Mouse (Mus musculus): ENCODE data around the gene Aebp2. TPM values are rescaled to one million over a fixed set of nuclear protein-coding genes. Genes with fewer than 3 reads are reported as not detected.
A peak's percentile ranks its signal among the peaks of the same experiment; 100 is the strongest.
"Not testable (repeated sequence)": the region's sequence is repeated elsewhere in the genome, so short reads cannot be mapped to it uniquely, and the experiment has no call there.

The Aebp2 gene
- total RNA-seq, 1 experiment from 2014 or later: 51.2 TPM

DNA sequence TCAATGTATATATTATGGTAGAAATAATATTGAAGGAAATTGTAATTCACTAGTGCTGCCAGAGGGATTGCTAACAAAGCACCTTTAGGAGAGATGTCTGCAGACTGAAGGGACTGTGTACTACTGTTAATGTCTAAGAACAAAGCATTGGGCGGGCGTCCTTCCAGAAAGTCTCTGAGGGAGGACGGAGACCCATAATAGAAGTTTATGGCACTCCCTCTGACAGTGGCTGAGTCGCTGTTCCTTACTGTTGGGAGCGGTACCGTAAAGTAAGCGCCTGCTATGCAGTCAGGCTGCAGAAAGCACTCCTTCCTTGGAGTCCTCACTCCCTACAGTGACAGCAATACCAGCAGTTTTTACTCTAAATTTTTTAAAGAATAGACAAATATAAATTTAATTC is 29.5 kb downstream of the Aebp2 start:
- no peak for DNase-seq

DNA sequence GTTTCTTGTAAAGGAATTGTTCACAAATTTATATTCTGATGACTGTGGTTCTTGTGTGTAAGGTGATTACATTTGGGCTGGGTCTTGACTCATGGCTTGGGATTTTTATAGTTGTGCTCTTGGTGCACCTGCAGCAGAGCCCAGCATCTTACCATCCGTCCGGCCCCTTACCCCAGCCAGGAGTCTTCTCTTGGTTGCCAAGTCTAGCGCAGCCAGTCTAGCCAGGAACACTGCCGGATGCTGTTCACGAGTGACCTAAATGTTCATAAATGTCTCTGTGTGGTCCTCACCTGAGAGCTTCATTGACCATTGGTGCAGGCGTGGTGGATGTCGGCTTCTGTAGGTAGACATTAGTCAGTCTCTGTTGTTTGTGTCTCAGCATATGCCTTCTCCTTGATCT is 33.0 kb downstream of the Aebp2 start:
- DNase-seq: no peak

DNA sequence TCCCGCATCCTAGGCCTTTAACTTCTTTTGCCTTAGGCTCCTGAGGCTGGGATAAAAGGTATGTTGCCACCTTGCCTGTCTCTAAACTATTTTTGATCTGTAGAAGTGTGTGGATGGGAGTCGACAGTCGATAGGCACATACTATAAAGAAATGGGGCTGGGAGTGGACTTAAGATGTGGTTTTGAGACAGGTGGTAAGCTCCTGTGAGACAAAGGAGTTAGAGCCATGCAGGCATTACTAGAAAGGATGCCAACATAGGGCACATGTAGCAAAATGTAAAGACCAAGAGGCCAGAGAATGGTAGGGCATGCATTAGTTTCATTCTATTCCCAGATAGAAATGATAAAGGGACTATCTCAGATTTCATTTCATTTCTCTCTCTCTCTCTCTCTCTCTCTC is 34.5 kb downstream of the Aebp2 start:
- no peak for DNase-seq

DNA sequence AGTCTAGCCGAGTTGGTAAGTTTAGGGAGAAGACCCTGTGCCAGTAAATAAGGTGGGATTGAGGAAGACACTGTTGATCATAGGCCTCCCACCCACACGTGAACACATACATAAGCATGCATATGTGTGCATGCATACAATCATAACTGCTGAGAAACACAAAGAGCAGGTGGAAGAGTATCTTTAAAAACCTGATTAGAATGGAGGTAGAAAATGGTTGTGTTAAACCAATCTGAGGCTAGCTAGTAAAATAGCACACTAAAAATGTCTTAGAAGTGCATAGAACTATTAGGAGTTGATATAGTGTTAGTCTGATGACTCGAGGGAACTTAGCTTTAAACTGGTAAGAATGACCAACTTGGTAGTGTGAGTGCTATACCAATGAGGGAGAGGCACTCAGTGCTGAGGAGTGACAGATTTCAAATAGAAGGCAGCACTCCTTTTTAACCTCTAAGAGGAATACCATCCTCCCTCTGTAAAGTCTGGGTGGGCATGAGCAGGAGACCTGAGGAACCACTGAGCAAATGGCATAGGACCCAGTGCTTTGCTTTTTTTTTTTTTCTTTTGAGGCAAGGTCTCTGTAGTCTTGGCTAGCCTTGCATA is 35.6 kb downstream of the Aebp2 start:
- DNase-seq: no peak

DNA sequence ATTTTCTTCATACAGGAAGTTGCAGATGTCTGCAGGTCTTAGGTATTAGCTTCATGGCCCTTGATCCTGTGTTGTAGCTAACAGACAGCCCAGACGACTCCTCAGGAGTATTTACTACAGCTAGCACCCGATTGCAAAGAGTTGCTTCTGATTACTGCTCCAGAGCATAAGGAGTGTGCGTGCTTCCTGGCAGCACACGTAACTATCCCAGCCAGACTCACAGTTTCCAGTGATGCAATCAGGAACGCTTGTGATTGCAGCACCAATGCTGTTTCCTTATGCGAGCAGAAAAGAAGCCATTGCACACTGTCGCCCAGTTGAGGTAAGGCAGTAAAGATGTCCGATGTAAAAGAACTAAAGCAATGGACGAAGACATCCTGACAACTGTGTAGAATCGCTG is 38.6 kb downstream of the Aebp2 start:
- DNase-seq: no peak

DNA sequence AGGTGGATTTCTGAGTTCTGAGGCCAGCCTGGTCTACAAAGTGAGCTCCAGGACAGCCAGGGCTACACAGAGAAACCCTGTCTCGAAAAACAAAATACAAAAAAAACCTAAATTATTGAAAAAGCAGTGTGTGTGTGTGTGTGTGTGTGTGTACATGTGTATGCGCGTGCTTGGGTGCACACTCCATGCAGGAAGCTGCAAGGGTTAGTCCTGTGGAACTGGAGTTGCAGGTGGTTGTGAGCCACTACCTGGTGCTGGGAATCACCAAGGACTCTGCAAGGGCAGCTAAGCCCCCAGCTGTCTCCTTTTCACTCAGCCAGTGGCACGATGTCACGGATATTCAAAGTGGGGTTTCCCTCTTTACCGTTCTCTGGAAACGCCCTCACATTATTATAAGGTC is 39.3 kb downstream of the Aebp2 start:
- no peak for DNase-seq

DNA sequence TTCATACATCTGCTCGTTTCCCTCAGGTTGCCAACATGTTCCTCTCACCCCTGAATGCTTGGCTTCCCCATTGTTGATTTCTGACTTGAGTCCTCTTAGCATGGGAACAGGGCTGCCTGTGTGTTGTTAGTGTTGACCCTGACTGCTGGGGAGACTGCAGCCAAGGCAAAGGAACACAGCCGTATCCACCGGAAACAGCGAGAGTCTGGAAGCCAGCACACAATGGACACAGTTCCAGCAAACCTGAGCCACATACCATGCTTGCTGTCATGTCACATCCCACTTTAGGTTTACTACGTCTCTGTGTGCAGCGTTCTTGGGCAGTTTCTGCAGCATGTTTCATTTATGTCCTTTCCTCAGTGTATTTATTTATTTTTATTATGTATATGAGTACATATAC is 39.8 kb downstream of the Aebp2 start:
- DNase-seq: no peak

DNA sequence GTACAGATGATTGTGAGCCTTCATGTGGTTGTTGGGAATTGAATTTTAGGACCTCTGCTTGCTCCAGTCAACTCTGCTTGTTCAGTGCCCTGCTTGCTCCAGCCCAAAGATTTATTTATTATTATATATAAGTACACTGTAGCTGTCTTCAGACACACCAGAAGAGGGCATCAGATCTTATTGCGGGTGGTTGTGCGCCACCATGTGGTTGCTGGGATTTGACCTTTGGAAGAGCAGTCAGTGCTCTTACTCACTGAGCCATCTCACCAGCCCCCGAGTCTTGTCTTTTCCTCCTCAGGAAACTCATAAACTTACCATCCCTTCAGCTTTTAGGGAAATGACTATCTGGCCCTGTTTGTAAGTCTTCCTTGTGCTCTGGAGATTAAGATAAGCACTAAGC is 40.2 kb downstream of the Aebp2 start:
- DNase-seq: not testable (repeated sequence)

DNA sequence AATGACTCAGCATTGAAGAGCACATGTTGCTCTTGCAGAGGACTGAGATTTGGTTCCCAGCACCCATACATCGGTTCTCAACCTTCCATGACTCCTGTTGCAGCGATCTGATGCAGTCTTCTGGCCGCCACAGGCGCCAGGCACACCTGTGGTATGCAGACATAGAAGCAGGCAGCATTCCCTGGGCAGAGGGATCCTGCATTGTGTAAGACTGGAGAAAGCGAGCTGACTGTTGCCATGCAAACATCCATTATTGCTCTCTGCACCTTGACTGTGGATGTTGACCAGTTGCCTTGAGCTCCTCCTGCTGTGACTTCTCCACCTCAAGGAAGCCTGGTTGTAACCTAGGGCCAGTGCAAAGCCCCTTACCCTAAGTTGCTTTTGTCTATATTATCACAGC is 42.1 kb downstream of the Aebp2 start:
- DNase-seq: no peak

DNA sequence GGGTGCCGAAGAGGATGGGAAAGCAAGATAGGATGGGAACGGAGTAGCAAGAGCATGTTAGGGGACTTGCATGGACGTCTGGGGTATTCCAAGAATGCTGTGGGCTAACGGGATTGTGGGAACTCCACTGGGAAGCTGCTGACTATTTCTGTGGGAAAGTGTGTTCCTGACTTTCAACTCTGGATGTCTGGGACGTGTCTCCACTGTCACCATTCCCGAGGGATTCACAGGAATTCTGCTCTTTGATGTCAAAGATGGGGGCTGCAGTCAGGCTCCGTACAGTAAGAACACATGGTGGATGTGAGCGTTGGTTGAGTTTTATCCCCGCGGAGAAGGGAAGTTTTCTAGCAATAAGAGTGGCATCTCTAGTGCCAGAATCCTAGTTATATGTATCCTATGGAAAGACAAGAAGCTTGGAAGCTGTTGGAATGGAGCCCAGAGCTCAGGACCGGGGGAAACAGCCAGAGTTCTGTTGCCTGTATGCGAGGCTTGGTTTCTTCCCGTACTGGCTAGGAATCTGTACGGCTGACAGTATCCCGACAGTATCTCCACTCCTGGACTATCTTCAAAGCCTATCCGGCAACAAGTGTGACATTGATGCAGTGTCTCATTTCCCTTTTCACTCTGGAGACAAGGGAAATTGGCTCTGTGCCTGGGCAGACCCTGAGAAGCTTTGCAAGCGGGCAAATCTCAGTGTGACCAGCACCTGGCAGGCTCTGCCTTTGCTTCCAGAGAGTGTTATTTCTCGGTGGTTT is 44.2 kb downstream of the Aebp2 start:
- peak; percentile 49 for DNase-seq

DNA sequence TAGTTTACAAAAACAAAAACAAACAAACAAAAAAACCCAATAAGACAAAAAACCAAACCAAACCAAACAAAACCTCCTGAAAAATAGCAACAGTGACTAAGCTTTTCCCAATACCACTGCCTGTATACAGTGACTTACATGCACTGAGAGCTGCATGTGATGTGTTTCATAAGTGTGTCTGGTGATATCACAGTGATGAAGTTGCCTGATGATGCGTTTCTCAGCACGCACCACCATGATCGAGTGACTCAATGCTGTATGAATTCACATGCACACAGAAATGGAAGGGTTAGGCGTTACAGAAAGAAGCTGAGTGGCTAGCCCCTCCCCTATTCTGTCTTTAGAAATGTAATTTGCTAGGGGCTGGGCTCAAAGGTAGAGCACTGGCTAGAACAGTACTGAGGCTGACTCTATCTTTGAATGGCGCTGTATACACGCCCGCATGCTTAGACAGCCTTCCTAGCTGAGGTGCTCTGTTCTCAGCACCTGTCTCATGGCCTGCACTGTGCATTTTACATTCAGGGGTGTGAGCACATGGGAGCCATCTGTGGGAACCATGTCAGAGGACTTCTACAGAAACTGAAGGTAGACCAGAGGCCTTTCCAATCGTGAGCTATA is 44.9 kb downstream of the Aebp2 start:
- no peak for DNase-seq

DNA sequence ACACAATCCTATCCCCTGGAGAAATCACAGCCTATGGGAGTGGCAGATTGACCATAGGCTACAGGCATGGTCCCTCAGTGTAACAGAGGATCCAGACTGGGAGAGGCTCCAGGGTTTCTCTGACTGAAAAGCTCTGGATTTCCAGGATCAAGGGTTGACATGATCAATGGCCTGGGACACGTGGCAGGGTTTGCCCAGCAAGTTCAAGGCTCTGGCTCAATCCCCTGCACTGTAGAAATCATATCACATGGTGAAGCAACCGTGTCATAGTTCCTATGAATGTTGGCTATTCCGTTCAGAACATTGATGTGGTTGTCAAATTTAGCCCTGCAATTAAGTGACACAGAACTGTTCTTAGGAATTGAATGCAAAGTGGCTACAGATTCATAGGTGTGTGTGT is 52.0 kb downstream of the Aebp2 start:
- peak; percentile 50 for DNase-seq

DNA sequence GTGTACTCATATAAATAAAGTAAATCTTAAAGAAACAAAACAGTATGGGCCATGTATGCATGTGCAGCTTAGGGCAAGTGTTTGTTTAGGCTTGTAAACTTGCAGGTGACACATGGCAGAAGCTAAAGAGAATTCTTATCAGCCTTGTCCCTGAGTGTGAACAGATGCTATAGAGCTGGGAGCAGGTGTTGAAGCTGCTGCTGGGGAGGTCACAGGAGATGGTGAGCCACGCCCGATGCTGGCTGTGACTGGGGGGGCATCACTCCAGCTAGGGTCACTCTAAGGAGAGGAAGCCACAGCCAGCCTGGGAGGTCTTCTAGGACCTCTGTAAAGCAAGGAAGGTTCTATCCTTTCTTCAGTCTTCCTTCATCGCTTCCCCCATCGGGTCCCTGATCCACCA is 53.6 kb downstream of the Aebp2 start:
- DNase-seq: no peak

DNA sequence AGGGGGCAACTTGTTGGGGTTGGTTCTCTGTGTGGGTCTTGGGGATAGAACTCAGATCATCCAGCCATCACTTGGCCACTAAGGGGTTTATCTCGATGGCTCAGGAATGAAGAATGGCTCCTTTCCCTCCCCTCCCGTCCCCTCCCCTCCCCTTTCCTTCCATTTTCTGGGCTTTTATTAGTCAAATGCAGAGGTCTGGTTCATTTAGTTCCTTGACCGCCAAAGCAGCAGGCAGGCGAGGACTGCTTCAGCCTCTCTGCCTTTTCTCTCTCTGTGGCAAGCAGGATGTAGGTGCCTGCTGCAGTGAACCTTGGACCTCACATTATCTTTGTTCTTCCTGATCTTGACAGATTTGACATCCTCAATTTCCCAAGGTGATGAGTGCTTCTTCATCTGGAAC is 54.6 kb downstream of the Aebp2 start:
- DNase-seq: no peak

DNA sequence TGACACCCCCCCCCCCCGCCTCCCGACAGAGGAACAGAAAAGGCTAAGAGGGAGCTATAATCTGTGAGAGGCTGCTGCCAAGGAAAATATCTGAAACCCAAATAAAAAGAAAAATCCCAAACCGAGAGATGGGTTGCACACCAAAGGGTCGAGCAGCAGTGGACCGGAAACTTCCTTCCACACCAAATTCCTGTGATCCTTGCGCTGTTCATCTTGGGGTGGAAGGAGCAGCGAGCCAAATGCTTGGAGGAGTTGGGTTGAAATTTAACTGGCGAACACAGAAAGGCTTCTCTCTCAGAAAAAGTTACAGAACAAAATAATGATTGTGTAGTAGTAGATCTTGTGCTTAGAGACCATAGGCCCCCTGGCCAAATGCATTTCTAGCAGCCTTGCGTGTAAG is 55.5 kb downstream of the Aebp2 start:
- no peak for DNase-seq

DNA sequence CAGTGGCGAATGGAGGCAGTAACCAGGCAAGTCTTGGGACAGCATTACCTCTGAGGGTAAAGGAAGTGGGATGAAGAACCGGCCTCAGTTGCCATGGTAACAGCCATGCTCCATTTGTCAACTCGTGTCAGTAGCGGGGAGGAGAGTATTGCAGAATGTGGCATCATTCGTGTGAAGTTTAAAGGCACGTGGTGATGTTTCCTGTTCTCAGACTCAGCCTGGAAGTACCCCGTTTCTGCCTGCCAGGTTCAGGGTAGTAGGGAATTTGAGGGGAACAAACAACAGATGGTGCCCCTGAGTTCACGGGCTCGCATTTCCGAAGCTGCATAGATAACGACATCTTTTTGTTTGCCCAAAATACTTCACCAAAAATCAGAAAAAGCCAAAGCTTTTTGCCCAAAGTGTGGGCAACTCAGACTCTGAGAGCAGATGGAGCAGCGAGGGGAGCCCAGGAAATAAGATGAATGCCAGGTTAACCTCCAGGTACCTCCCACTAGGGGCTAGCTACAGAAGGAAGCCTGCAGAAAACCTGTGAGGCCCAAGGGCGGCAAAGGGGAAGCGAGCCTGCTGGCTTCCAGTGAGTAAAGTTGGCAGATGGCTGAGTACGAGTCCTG is 56.3 kb downstream of the Aebp2 start:
- no peak for DNase-seq

DNA sequence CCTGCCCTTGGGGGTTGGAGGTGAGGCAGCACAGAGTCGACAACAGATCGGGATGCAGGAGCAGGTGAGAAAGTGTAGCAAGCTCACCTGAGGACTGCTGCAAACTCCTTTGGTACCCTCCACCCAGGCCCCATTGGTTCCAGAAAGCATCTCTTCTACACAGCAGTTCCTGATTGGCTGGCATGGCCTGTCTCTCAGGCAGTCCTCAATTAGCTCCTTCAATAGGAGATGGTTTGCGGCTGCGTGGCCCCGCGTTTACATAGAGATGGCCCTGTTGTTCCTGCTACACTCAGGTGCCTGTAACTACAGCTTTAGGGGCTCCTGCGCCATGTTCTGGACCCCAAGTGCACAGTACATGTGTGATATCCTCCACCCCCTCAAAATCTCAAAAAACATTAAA is 58.2 kb downstream of the Aebp2 start:
- no peak for DNase-seq

DNA sequence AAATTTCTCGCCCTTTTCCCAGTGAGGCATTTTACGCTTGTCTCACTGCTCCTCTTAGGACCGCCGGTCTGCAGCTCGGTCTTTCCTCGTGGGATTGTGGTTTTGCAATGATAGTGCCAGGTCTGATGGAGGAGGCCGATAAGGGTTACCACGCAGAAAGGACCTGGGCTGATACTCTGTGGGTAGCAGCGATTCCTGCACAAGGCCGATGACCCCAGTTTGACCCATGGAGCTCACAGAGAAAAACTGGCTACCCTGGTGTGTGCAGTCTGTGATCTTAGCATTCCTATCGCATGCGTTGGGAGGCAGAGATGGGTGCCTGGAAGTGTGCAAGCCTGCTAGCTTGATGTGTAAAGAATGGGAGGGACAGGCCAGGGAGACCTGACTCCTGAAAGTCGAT is 60.4 kb downstream of the Aebp2 start:
- no peak for DNase-seq

DNA sequence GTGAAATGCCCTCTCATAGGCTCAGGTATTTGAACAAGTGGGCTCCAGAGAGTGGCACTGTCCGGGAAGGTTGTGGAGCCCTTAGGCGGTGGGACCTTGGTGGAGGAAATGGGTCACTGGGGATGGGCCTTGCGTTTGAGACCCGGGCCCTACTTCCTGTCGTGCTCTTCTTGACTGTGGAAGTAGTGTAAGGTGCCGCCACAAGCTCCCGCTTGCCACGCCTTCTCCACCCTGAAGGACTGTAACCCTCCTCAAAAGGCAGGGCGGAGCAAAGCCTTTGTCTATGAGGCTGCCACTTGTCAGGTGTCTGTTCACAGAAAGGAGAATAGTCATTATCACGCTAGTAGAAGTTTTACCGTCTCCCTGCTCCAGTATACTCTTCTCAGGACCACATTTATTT is 61.9 kb downstream of the Aebp2 start:
- DNase-seq: no peak

DNA sequence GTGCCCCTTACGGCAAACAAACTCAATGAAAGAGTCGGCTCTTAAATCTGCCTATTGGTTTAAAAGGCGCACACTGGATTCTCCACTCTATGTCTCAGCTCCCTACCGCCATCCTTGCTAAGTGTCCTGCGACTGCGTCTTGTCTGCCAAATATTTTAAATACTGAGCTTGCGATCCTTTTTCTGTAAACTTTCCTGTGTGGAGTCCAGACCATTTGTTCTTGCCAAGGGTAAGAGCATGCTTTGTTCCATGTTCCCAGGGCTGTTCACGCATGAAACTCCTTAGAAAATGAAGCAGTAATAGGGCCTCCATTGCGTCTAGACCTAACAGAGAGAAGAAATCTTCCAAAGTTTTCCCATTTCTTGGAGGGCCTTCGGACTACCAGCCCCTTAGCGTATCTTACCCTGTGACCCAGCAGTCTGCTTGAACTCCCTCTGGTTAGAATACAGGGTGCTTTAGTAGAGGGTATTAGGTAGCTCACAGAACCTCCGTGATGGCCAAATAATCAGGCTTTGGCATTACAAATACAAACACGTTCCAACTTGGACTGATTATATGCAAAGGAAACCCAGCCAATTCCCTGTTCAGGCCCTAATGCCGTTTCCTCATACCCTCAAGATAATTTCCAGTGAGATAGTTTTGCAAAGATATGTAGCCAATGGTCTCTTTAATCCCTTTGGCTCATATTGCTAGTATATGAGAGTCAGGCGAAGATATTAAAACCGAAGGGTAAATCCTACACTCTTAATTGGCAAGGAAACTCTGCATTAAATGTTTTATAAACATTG is 67.3 kb downstream of the Aebp2 start:
- DNase-seq: no peak

DNA sequence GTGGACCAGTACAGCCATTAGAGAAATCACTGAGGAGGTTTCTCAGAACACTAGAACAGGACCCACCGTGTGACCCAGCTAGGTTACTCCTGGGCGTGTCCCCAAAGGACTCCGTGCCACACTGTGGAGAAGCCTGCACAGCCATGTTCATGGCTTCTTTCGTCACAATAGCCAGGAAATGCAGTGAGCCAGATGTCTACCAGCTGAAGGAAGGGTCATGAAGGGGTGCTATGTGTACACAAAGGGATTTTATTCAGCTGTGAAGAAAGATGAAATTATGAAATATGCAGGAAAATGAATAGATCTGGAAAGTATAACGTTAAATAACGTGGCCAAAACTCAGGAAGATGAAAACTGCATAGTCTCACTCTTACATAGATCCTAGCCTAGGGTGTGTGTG is 69.7 kb downstream of the Aebp2 start:
- DNase-seq: no peak

DNA sequence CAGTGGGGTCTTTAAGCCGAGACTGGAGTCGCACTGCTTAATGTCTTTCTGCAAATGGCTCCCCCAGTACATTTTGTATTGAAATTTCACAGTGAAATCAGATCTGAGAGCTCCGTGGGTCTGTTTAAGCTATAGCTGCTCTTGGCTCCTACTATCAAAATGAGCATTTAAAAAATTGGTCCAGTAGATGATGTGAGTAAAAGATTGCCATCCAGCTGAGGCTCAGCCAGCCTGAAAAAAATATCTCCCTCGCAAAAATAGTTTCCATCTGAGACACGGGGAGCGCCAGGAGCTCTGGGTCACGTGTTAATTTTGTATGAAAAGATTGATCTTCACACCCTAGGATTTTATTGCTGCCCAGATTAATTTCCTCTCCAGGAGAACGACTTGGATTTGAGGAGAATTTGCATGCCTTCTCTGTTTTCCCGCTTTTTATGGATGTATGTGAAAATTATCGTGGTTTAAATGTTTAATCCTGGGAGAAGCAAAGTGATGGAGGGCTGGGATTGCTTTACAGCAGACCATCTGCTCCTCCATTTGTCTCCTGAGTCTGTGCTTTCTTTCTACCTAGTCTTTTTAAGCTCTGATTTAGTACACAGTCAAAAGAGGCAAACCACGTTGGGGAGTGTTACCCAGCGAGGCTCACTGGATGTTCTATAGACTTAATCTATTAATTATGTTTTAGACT is 73.9 kb downstream of the Aebp2 start:
- no peak for DNase-seq

Measured in adrenal gland, postnatal 25 days (tissue).